In genomic region chr2:73403385-73404013, GRCm38 (mm10) we compare ENCODE assay signal across 16 mouse cellular contexts. TPM values are rescaled to one million over a fixed set of nuclear protein-coding genes. Genes with fewer than 3 reads are reported as not detected.
DNase-seq lines count a peak whose midpoint lies in the region; ATAC-seq and TF ChIP-seq lines count a peak whose summit lies in the region.
"Had no signal": no experiment of that assay in that cellular context is flagged by ENCODE, and none has a peak within 500 bp of the region (broad histone marks: within the 10 kb centered on the region; RNA-seq: fewer than 3 reads in every experiment).

No protein-coding gene starts in this region.

- in situ Hi-C loops in Patski (cut with MboI; ENCODE audit: low pct_unique_long_range_greater_than_20kb): loop anchor here (10.0 to 25.0 kb wide), 2 partner anchors 109 to 241 kb away; no protein-coding TSS in a partner anchor

- peak; percentile 79 for TF ChIP-seq CTCF in layer of hippocampus, adult 2 months (conservative IDR thresholded peaks at IDR 0.05)
- peak; percentile 40 for TF ChIP-seq CTCF in Patski (IDR thresholded peaks at IDR 0.05)

- WGBS in forebrain, embryonic 14.5 days: 84% methylated on average over 15 of the region's 15 CpGs
- 86% methylated on average over 15 of the region's 15 CpGs for WGBS in forebrain, embryonic 11.5 days

- no peak overlapping the region for H3K4me3 ChIP-seq in forebrain, embryonic 14.5 days (ENCODE audit: low read depth, low read length)
- H3K4me3 ChIP-seq in forebrain, embryonic 11.5 days (ENCODE audit: low read depth, low read length): no peak overlapping the region
- no peak overlapping the region for H3K4me3 ChIP-seq in layer of hippocampus, adult 2 months
- H3K4me3 ChIP-seq: embryonic facial prominence, embryonic 12.5 days; liver, embryonic 12.5 days; midbrain, embryonic 15.5 days; neural tube, embryonic 12.5 days; stomach, embryonic 15.5 days had no signal

- H3K36me3 ChIP-seq in forebrain, embryonic 14.5 days (ENCODE audit: control insufficient read depth, insufficient read depth, low read length): no peaks in the 10 kb centered on the region
- no peaks in the 10 kb centered on the region for H3K36me3 ChIP-seq in forebrain, embryonic 11.5 days (ENCODE audit: control insufficient read depth, insufficient read depth, low read length)
- H3K36me3 ChIP-seq: embryonic facial prominence, embryonic 12.5 days; liver, embryonic 12.5 days; midbrain, embryonic 15.5 days; neural tube, embryonic 12.5 days; stomach, embryonic 15.5 days had no signal

- CTCF ChIA-PET in Patski (lab: Charles Lee): interaction anchor here (0.8 to 1.5 kb wide), 5 partner anchors 9 to 16 kb away, joined by 3 to 5 read pairs (median 3); no protein-coding TSS in a partner anchor

- H3K9ac ChIP-seq in forebrain, embryonic 14.5 days (ENCODE audit: low read length): no peak overlapping the region
- H3K9ac ChIP-seq in forebrain, embryonic 11.5 days (ENCODE audit: low read length): no peak overlapping the region
- H3K9ac ChIP-seq: embryonic facial prominence, embryonic 12.5 days; liver, embryonic 12.5 days; midbrain, embryonic 15.5 days; neural tube, embryonic 12.5 days; stomach, embryonic 15.5 days had no signal

- POLR2A ChIA-PET in Patski (lab: Charles Lee): no interaction called here

- H3K4me2 ChIP-seq in forebrain, embryonic 14.5 days (ENCODE audit: low read length): no peak overlapping the region
- H3K4me2 ChIP-seq in forebrain, embryonic 11.5 days (ENCODE audit: low read depth, low read length, severe bottlenecking): no peak overlapping the region
- H3K4me2 ChIP-seq: embryonic facial prominence, embryonic 12.5 days; heart, embryonic 11.5 days; liver, embryonic 12.5 days; midbrain, embryonic 15.5 days; neural tube, embryonic 12.5 days; stomach, embryonic 15.5 days had no signal

- H3K27ac ChIP-seq in forebrain, embryonic 14.5 days (ENCODE audit: low read depth, low read length): no peak overlapping the region
- H3K27ac ChIP-seq in forebrain, embryonic 11.5 days (ENCODE audit: low read depth, low read length): no peak overlapping the region
- H3K27ac ChIP-seq in layer of hippocampus, adult 2 months: no peak overlapping the region
- H3K27ac ChIP-seq: embryonic facial prominence, embryonic 12.5 days; liver, embryonic 12.5 days; midbrain, embryonic 15.5 days; neural tube, embryonic 12.5 days; stomach, embryonic 15.5 days had no signal

- no peaks in the 10 kb centered on the region for H3K9me3 ChIP-seq in forebrain, embryonic 14.5 days (replicated peaks; ENCODE audit: control insufficient read depth, low read length)
- H3K9me3 ChIP-seq in forebrain, embryonic 11.5 days (ENCODE audit: control insufficient read depth, low read length): no peaks in the 10 kb centered on the region
- H3K9me3 ChIP-seq: embryonic facial prominence, embryonic 12.5 days; liver, embryonic 12.5 days; midbrain, embryonic 15.5 days; neural tube, embryonic 12.5 days; stomach, embryonic 15.5 days had no signal

- H3K4me1 ChIP-seq in forebrain, embryonic 14.5 days (ENCODE audit: control insufficient read depth, insufficient read depth, low read length): no peaks in the 10 kb centered on the region
- no peaks in the 10 kb centered on the region for H3K4me1 ChIP-seq in forebrain, embryonic 11.5 days (replicated peaks; ENCODE audit: control insufficient read depth, insufficient read depth, low read length)
- H3K4me1 ChIP-seq: liver, embryonic 12.5 days; midbrain, embryonic 15.5 days; stomach, embryonic 15.5 days had no signal

- ATAC-seq in forebrain, embryonic 14.5 days: no peak
- no peak for ATAC-seq in forebrain, embryonic 11.5 days (replicated peaks; ENCODE audit: low FRiP score)
- ATAC-seq in Patski: no peak
- ATAC-seq: liver, embryonic 12.5 days; midbrain, embryonic 15.5 days had no signal

- intact Hi-C loops in gastrocnemius, postnatal 14 days (cut with DNase I; ENCODE audit: low total_unique reads): no loop called here

- DNase-seq in forebrain, embryonic 14.5 days (ENCODE audit: low spot score): peak; percentile 64
- DNase-seq in forebrain, embryonic 11.5 days (ENCODE audit: low spot score): no peak
- DNase-seq in layer of hippocampus, adult 2 months (ENCODE audit: low spot score in 2 of 2): no peak
- no peak for DNase-seq in layer of hippocampus, postnatal 25 days (ENCODE audit: extremely low spot score in 1 of 2, low spot score in 1 of 2)
- DNase-seq in 416B (ENCODE audit: low read depth): peak; percentile 25
- no peak for DNase-seq in Patski (ENCODE audit: low read depth, low spot score)
- no peak for DNase-seq in gastrocnemius, postnatal 14 days
- DNase-seq in gastrocnemius, adult 18-20 months (ENCODE audit: low spot score): no peak
- DNase-seq: cerebellum, adult 9-10 months; lung, postnatal 4 days had no signal

- no peaks in the 10 kb centered on the region for H3K27me3 ChIP-seq in forebrain, embryonic 14.5 days (replicated peaks; ENCODE audit: control insufficient read depth, insufficient read depth, low read length)
- H3K27me3 ChIP-seq in forebrain, embryonic 11.5 days (ENCODE audit: control insufficient read depth, insufficient read depth, low read length): no peaks in the 10 kb centered on the region
- H3K27me3 ChIP-seq in Patski: no peaks in the 10 kb centered on the region
- H3K27me3 ChIP-seq: embryonic facial prominence, embryonic 12.5 days; midbrain, embryonic 15.5 days; neural tube, embryonic 12.5 days; stomach, embryonic 15.5 days had no signal

RNA-seq across cellular contexts. Expression of gene Gpr155, which starts 17.1 kb away (rescaled TPM):
- polyA plus RNA-seq in forebrain, embryonic 14.5 days (2014; fragmentation: Nextera tagmentation; extraction: Ambion mirVana): 9.1 and 9.4 TPM in 2 replicates
- polyA plus RNA-seq in forebrain, embryonic 11.5 days (2014; fragmentation: Nextera tagmentation; extraction: Ambion mirVana): 2.6 and 2.7 TPM in 2 replicates
- 10 to 100 TPM; 58.1 to 65.6 TPM for total RNA-seq in layer of hippocampus, adult 2 months (2021)
- total RNA-seq in layer of hippocampus, postnatal 25 days (2021): 10 to 100 TPM; 54.9 to 62.0 TPM
- 1.6 TPM for polyA plus RNA-seq in Patski (2021)
- 10 to 100 TPM; 10.9 to 12.0 TPM for total RNA-seq in gastrocnemius, postnatal 14 days (2021)
- total RNA-seq in gastrocnemius, adult 18-20 months (2021): 10 to 100 TPM; 18.3 to 19.2 TPM

Comparison
In these comparisons a context has a peak if more than half of its experiments do, and no peak if none do; other contexts are left out.
1. DNase-seq: peak in forebrain, embryonic 14.5 days (single experiment) and 416B (single experiment); none in forebrain, embryonic 11.5 days (single experiment), layer of hippocampus, adult 2 months (0 of 2), layer of hippocampus, postnatal 25 days (0 of 2), Patski (single experiment), gastrocnemius, postnatal 14 days (single experiment) and gastrocnemius, adult 18-20 months (single experiment).